Mouse (Mus musculus) forebrain, embryonic 14.5 days (tissue): ENCODE measurements around the gene Plod1. TPM values are rescaled to one million over a fixed set of nuclear protein-coding genes. Genes with fewer than 3 reads are reported as not detected.

Experiments used
- polyA plus RNA-seq: library from polyadenylated mRNA; unstranded; fragments of >200 nt; fragmentation: Nextera tagmentation; extraction: Ambion mirVana; gene quantifications from 2 replicates; pipeline ENCODE4 v1.2.1, GENCODE M21; 2014

The Plod1 gene
- polyA plus RNA-seq, 1 experiment from 2014 or later: 15.0 TPM

Other genes with a start within 250 kb of the Plod1 start
- not detected in 2 replicates for gene Zfp534, start 234.2 kb downstream of the Plod1 start, polyA plus RNA-seq
- gene Zfp984, start 127.0 kb downstream of the Plod1 start, polyA plus RNA-seq: 6.1 and 6.2 TPM in 2 replicates
- gene Zfp933, start 88.4 kb downstream of the Plod1 start, polyA plus RNA-seq: 8.4 and 12.5 TPM in 2 replicates
- 36.6 and 37.1 TPM in 2 replicates for gene Miip, start 68.0 kb downstream of the Plod1 start, polyA plus RNA-seq
- gene Fv1, start 67.8 kb downstream of the Plod1 start, polyA plus RNA-seq: 9.5 and 10.2 TPM in 2 replicates
- gene Mfn2, start 32.1 kb downstream of the Plod1 start, polyA plus RNA-seq: 33.8 and 50.1 TPM in 2 replicates
- gene 2510039O18Rik, start 4.1 kb upstream of the Plod1 start, polyA plus RNA-seq: 12.5 TPM in 2 replicates
- not detected in 2 replicates for gene Nppb, start 49.0 kb upstream of the Plod1 start, polyA plus RNA-seq
- gene Nppa, start 64.0 kb upstream of the Plod1 start, polyA plus RNA-seq: 0.80 and 1.1 TPM in 2 replicates
- gene Clcn6, start 102.1 kb upstream of the Plod1 start, polyA plus RNA-seq: 19.1 and 24.8 TPM in 2 replicates
- gene Mthfr, start 102.3 kb upstream of the Plod1 start, polyA plus RNA-seq: 12.4 TPM in 2 replicates
- 5.3 and 5.7 TPM in 2 replicates for gene Agtrap, start 151.3 kb upstream of the Plod1 start, polyA plus RNA-seq
- 129 and 141 TPM in 2 replicates for gene Mad2l2, start 193.6 kb upstream of the Plod1 start, polyA plus RNA-seq
- 18.8 and 20.7 TPM in 2 replicates for gene Draxin, start 193.9 kb upstream of the Plod1 start, polyA plus RNA-seq
- gene Fbxo6, start 215.4 kb upstream of the Plod1 start, polyA plus RNA-seq: 19.0 and 20.6 TPM in 2 replicates
- 70.6 and 76.3 TPM in 2 replicates for gene Fbxo44, start 223.7 kb upstream of the Plod1 start, polyA plus RNA-seq
- 2.2 and 3.2 TPM in 2 replicates for gene Fbxo2, start 223.9 kb upstream of the Plod1 start, polyA plus RNA-seq